Mouse (Mus musculus) left cerebral cortex, adult 18-20 months (tissue): ENCODE results near the gene Ankib1. TPM values are rescaled to one million over a fixed set of nuclear protein-coding genes. Genes with fewer than 3 reads are reported as not detected.
"Not testable (repeated sequence)": the region's sequence is repeated elsewhere in the genome, so short reads cannot be mapped to it uniquely, and the experiment has no call there.

Experiments
- DNase-seq, 2 experiments: peaks; one replicate each; pipeline ENCODE4 v3.0.0; 2021 to 2022; ENCODE audit warnings: low spot score in 2 of 2, mixed read lengths in 1 of 2
- long read RNA-seq, 2 experiments: library from polyadenylated mRNA; stranded (forward); transcript quantifications; one replicate each; pipeline ENCODE4 v2.0.0; 2021
- total RNA-seq, 2 experiments: library from RNA; stranded (reverse); gene quantifications; 2 replicates each; pipeline ENCODE4 v1.2.3; 2021

Ankib1 gene
- total RNA-seq = 100 to 1,000 TPM; 125 to 130 TPM
- long read RNA-seq, experiment 1, full-length matches to known transcripts = 15 of 35 reads
- long read RNA-seq, experiment 1, partial matches to known transcripts = 3 of 35 reads
- long read RNA-seq, experiment 1, other reads (novel, unspliced or antisense) = 17 of 35 reads
- long read RNA-seq, experiment 2, full-length matches to known transcripts = 13 of 19 reads
- long read RNA-seq, experiment 2, partial matches to known transcripts = 1 of 19 reads
- long read RNA-seq, experiment 2, other reads (novel, unspliced or antisense) = 5 of 19 reads

- peak; percentile 93 to 95 for DNase-seq
Observed at GRCm38 (mm10) chr5:3802433-3803291, at the start of gene Ankib1, which contains the start of gene Krit1. Gene Ankib1, minus strand, starts transcription at chr5:3802925. Gene Krit1, plus strand, starts transcription at chr5:3803184.

- no peak for DNase-seq
Observed at GRCm38 (mm10) chr5:3845026-3845425, 42.3 kb upstream of the Ankib1 start, which contains the start of gene Lrrd1. Gene Lrrd1, plus strand, starts transcription at chr5:3845173.

DNA sequence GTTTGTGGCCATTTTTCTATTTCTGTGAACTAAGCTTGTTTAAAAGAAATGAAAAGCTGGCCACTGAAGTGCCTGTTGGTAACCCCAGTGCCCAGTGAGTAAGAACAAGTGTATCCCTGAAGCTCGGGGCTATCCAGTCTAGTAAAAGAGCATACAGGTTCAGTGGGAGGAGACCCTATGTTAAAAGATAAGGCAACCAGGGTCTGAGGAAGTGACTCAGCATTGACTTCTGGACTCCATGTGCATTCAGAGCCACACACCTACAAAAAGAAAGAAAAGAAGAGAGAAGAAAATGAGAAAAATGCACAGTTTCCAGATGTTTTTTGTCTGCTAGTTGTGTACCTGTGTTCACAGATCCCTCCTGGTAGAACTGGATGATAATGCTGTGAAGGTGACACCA lies 31.4 kb upstream of the Ankib1 start:
- DNase-seq = no peak

GRCm38 (mm10) chr5:3808472-3808871 lies 5.7 kb upstream of the Ankib1 start:
- no peak for DNase-seq

DNA sequence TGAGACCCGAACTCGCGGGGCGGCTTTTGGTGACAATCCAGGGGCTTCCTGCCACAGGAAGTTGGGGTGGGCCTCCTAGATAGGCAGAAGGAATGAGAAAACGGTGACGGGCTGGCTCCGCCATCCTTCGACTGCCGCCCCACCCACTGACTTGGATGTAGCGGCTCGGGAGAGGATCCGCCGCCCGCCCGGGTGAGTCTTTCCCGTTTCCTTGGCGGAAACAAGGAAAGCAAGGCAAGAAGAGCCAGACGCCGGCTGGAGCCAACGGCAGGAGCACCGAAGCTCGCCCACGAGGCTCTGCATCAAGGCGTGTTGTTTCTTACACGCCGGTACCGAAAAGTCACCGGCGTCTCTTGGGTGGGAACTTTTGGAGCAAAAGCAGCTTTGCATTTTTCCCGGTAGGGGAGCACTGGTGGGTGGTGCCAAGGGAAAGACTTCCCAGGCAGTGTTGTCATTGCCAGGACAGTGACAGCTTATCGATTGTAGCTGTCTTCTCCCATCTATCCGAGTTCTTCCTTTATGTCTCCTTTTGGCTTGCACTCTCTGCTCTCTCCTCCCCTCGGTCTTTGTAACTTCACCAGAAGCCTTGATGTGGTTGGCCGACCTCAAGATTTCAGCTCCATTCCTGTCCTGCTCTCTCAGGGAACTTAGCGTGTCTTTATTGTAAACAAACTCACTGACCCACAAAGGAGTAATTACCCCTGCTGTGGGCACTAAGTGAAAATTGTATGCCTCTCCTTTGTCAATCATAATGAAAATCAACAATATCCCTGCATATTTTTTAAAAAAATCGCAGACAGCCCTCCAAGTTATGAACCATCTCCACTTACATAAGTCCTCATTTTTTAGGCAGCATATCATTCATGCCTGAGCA lies 804 bp upstream of the Ankib1 start:
- DNase-seq = no peak

DNA sequence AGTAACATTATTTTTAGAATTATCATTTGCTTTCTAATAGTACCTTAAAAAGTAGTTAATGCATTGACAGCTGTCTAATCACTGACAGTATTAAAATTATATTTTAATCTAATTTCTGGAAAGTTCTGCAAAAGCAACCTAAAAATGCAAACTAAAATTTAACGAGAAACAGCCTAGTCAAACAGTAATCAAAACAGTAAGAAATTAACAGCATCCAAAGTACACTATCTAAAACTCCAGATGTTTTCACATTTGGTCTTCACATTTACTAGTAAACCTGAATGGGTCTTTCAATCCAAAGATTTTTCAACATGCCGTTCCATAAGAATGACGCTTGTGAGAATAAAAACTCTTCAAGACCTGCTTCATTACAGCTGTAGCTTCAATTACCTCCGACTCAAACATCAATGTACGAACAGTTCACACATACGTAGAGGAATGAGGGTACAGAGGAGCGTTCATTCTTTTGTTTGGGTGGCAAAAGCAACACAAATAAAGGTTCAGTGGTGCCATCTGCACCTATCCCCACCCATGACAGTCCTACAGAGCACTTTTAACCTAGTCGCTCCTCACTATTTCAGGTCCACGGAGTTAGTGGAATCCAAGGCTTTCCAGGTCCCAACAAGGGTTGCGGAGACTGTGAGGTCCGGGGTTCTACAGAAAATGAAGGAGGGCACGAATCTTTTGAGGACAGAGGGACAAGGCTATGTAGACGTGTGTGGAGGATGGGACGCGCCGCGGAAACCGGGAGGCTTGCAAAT lies 873 bp downstream of the Ankib1 start:
- no peak for DNase-seq

DNA sequence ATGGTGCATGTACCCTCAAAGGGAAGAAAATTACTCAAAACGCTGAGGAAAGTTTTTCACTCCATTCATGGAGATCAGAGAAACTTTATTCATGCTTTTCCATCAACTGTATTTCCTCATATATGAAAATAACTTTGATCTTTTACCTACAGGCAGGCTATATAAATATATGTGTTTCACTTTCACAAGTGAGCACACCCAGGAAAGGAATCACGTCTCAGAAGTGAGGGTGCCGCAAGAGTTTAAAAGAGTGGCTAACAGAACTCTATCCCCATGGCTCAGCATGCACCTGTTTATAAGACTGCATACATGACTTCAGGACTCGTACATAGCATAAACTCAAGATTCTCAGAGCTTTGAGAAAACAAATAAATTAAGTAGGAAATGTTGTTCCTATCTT lies 1.8 kb downstream of the Ankib1 start:
- no peak for DNase-seq

- no peak for DNase-seq
Observed at GRCm38 (mm10) chr5:3800041-3800440, 2.7 kb downstream of the Ankib1 start.

- DNase-seq = not testable (repeated sequence)
Observed at GRCm38 (mm10) chr5:3798656-3799055, 4.1 kb downstream of the Ankib1 start.

GRCm38 (mm10) chr5:3797101-3797500 lies 5.6 kb downstream of the Ankib1 start:
- DNase-seq = not testable (repeated sequence)

DNA sequence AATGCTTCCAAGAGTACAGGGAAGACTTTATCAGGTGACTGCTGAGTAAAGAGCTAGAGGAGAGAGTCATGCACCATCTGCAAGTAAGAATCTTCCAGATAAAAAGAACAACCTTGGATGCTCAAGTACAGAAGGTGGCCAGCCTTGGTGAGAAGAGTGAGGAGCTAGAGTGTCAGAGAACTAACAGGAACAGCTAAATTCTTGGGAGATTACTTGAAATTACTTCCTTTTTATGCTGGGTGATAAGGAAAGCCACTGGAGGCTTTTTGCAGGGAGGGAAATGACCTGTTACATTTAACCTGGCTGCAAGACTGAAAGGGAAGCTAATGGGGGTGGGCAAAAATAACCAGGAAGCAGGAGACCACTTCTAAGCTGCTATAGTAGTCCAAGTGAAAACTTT lies 11.7 kb downstream of the Ankib1 start:
- DNase-seq = no peak

DNA sequence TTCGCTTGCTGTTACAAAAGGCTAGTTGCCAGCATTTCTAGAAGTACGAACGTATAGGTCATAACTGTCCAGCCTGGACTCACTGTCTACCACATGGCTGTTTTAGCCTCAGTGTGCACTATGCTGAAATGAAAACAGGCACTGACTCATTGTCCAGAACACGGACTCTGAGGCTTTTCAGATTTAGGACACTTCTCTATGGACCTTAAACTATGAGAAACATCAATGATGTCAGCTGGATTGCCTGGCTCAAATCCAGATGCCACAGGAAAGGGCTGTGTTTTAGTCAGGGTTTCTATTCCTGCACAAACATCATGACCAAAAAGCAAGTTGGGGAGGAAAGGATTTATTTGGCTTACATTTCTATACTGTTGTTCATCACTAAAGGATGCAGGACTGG lies 15.2 kb downstream of the Ankib1 start:
- no peak for DNase-seq

- DNase-seq = no peak
Observed at GRCm38 (mm10) chr5:3784751-3785496, 17.8 kb downstream of the Ankib1 start.

DNA sequence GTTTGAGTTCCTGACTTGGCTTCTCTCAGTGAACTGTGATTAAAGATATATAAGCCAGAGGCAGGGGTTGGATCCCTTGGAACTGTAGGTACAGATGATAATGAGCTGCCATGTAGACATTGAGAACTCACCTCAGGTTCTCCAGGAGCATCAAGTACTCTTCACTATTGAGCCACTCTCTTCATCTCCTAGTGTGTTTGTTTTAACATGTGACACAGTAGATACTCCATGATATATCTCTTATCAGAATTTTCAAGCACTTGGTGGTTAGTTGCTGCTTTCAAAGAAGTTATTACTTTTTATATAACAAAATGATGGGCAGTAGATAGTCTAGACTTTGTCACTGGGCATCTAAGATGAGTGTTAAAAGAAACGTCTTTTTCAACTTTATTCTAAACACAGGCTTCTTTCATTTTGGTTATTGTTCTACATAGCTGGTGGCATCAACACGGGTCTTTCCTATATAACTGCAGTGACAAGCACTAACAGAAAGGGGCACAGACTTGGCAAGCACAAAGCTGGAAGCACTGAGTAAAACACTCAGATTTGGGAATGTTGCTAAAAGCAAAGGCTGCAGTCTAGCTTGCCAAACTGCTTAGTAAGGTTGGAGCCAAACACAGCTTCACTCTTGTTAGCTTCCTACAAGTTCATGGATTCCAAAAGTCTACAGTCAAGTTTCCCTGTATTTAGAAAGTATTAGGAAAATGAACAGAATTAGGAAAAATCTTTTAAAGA lies 18.6 kb downstream of the Ankib1 start:
- no peak for DNase-seq

DNA sequence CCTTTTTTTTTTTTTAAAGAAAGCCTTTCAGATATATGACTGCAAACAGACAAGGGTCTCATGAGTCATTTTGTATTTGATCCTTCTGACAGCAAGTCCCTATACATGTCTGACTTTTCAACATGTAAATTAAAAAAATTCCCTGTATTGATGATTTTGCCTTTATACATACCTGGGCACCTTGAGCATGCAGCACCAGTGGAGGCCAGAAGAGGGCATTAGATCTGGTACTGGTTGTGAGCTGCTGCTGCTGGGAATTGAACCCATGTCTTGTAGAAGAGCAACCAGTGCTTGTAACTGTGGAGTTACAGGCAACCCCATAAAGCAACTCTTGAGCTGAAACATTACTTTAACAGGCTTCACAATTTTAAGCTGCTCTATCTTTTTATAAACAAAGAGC lies 20.1 kb downstream of the Ankib1 start:
- no peak for DNase-seq

- DNase-seq = no peak
Observed at GRCm38 (mm10) chr5:3772017-3772416, 30.7 kb downstream of the Ankib1 start.

DNA sequence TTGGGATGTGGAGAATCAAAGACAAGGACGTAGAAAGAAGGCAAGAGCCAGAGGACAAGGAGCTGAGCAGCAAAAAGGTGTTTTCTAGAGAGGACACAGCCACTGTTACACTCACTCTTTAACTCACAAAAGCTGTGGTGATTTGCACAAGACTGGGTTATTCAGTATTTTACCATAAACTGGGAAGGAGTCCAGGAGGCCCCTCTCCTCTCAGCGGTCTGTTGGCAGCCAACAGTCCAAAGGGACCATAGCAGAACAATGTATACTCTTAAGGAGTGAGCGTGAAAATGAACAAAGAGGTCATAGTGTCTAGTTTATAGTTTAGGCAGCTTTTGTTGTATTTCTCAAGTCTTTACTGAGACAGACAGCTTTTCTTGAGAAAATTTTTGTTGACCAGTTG lies 31.2 kb downstream of the Ankib1 start:
- no peak for DNase-seq

GRCm38 (mm10) chr5:3750536-3750935 lies 52.2 kb downstream of the Ankib1 start:
- not testable (repeated sequence) for DNase-seq

DNA sequence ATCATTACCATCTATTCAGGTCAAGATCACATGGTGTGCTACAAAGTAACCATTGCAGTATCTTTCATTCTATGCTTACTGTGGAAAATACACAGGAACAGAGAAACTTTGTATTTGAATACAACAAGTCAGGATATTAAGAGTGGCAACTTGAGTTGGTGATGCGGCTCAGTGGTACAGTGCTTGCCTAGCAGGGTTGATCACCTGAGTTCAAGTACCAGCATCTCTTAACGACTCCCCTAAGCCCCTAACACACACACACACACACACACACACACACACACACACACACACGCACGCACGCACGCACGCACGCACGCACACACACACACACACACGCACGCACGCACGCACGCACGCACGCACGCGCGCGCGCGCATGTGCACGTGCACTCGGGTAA lies 69.9 kb downstream of the Ankib1 start:
- DNase-seq = not testable (repeated sequence)
